Mouse (Mus musculus) heart, embryonic 14.5 days (tissue): ENCODE data around the gene Birc3. TPM values are rescaled to one million over a fixed set of nuclear protein-coding genes. Genes with fewer than 3 reads are reported as not detected.
A peak's percentile ranks its signal among the peaks of the same experiment; 100 is the strongest.

ENCODE experiments used
- ATAC-seq: fragments of 200-750 bp; cut with Nextera tagmentation; 2 replicates; pipeline ENCODE4 v1.8.0; 2017; ENCODE audit warnings: low read depth, moderate TSS enrichment; ENCODE audit not compliant: insufficient number of reproducible peaks, insufficient read depth, low FRiP score
- H3K27ac ChIP-seq, 2 experiments: fragments of 200-500 bp in 1 of 2; fragments of 300-500 bp in 1 of 2; sonication (generic) in 1 of 2; replicated peaks in 1 of 2; 2 replicates each; pipeline ENCODE4 v1.5.1; 2012 to 2014; ENCODE audit warnings: low read depth in 2 of 2, low read length in 2 of 2, control low read depth in 1 of 2, mild to moderate bottlenecking in 1 of 2, mixed read lengths in 1 of 2; ENCODE audit not compliant: control insufficient read depth in 1 of 2, insufficient read depth in 1 of 2
- H3K27me3 ChIP-seq: fragments of 300-500 bp; sonication (generic); 2 replicates; pipeline ENCODE4 v1.6.1; 2014; ENCODE audit warnings: mild to moderate bottlenecking, low read length, control low read depth; ENCODE audit not compliant: control insufficient read depth, insufficient read depth
- H3K36me3 ChIP-seq: fragments of 300-500 bp; sonication (generic); 2 replicates; pipeline ENCODE4 v1.6.1; 2014; ENCODE audit warnings: mild to moderate bottlenecking, control low read depth, low read length, mixed read lengths; ENCODE audit not compliant: control insufficient read depth, insufficient read depth
- H3K4me1 ChIP-seq, 2 experiments: fragments of 200-500 bp in 1 of 2; fragments of 300-500 bp in 1 of 2; sonication (generic) in 1 of 2; 2 replicates each; pipeline ENCODE4 v1.6.1; 2012 to 2014; ENCODE audit warnings: low read length in 2 of 2, control low read depth in 1 of 2, mixed read lengths in 1 of 2; ENCODE audit not compliant: control insufficient read depth in 2 of 2, insufficient read depth in 2 of 2
- H3K4me2 ChIP-seq: fragments of 300-500 bp; sonication (generic); 2 replicates; pipeline ENCODE4 v1.6.1; 2014; ENCODE audit warnings: mild to moderate bottlenecking, low read length
- H3K4me3 ChIP-seq, 2 experiments: fragments of 200-500 bp in 1 of 2; fragments of 300-500 bp in 1 of 2; sonication (generic) in 1 of 2; 2 replicates each; pipeline ENCODE4 v1.5.1; 2012 to 2014; ENCODE audit warnings: low read length in 2 of 2, mild to moderate bottlenecking in 2 of 2, control low read depth in 1 of 2, low read depth in 1 of 2, moderate library complexity in 1 of 2; ENCODE audit not compliant: control insufficient read depth in 1 of 2, insufficient read depth in 1 of 2
- H3K9ac ChIP-seq: fragments of 300-500 bp; sonication (generic); 2 replicates; pipeline ENCODE4 v1.6.1; 2014; ENCODE audit warnings: mild to moderate bottlenecking, low read length
- H3K9me3 ChIP-seq: fragments of 300-500 bp; sonication (generic); 2 replicates; pipeline ENCODE4 v1.6.1; 2016; ENCODE audit warnings: low read length, control low read depth; ENCODE audit not compliant: control insufficient read depth
- WGBS: fragments of 180-500 bp; shearing (Covaris S2); extraction: QIAGEN DNeasy Blood & Tissue Kit; methylation state at CpG from one replicate; pipeline ENCODE4 v1.1.7; 2014; 5-methylcytosine and 5-hydroxymethylcytosine counted together
- polyA plus RNA-seq: library from polyadenylated mRNA; unstranded; fragments of >200 nt; fragmentation: Nextera tagmentation; extraction: Ambion mirVana; gene quantifications from 2 replicates; pipeline ENCODE4 v1.2.1, GENCODE M21; 2014

Birc3 gene
- polyA plus RNA-seq, 1 experiment from 2014 or later = 4.3 TPM

DNA sequence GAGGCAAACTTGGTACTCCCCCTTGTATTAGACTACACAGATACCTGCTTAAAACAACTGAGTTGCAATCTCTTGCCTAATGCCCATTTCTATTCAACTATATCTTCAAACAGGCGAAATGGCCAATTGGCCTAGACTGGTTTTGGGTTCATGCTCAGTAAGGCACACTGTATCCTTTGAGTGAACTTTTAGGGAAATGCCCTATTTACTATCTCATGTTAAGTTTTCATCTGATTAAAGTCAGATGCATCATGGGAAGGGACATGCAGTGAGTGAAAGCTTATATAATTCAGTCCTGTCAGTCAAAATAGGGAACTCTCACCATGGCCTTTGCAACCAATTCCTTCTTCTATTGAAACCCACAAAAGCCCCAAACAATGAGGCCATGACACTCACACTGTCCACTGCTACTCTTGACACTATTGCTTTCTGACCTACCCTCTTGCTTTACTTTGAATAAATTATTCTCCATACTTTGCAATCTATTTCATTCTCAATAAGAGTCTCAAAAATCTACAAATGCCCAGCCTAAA lies 26.3 kb downstream of the Birc3 start:
- H3K27me3 ChIP-seq = no peaks in the 10 kb centered on the region
- H3K36me3 ChIP-seq = peaks cover 5% of the 10 kb centered on the region; the same call in 1 of the 2 replicates
- no peaks in the 10 kb centered on the region for H3K9me3 ChIP-seq
- H3K4me1 ChIP-seq = peaks cover 3 to 5% of the 10 kb centered on the region in 2 experiments; a peak in 1 of 4 replicates
- no peak overlapping the region for H3K9ac ChIP-seq
- ATAC-seq = no peak
- no peak overlapping the region for H3K4me2 ChIP-seq
- H3K27ac ChIP-seq = no peak overlapping the region
- WGBS = 94% methylated on average over 1 of the region's 1 CpGs
- H3K4me3 ChIP-seq = no peak overlapping the region

DNA sequence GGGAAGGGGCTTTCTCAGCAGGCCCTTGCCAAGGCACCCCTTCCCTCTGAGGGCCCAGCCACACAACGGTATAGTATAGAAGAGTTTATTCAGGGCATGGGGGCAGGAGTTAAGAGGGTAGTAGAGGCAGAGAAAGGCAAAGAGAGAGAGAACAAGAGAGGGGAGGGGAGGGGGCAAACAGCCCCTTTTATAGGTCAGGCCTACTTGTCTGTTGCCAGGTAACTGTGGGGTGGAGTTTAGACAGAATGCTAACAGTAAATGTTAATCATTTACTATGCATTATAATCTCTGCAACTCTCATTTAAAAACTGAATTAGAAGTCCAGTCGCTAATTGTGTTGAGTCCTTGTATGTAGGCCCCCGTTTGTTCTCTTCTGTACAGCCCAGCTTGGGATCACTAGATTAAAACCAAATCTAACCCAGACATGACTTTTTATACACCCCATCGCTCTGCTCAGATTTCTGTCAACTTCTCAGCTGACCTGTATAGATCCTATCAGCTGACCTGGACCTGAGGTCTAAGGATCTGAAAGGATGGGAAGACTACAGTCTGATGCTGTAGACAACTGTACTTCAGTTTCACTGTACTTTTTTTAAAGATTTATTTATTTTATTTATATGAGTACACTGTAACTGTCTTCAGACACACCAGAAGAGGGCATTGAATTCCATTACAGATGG lies 27.6 kb downstream of the Birc3 start:
- no peak for ATAC-seq
- 86% methylated on average over 4 of the region's 4 CpGs for WGBS
- no peak overlapping the region for H3K4me2 ChIP-seq
- peaks cover 5% of the 10 kb centered on the region; the same call in 1 of the 2 replicates for H3K36me3 ChIP-seq
- H3K9me3 ChIP-seq = no peaks in the 10 kb centered on the region
- no peaks in the 10 kb centered on the region for H3K27me3 ChIP-seq
- H3K4me1 ChIP-seq = peaks cover 3 to 5% of the 10 kb centered on the region in 2 experiments; a peak in 1 of 4 replicates
- no peak overlapping the region for H3K27ac ChIP-seq
- no peak overlapping the region for H3K4me3 ChIP-seq
- no peak overlapping the region for H3K9ac ChIP-seq

DNA sequence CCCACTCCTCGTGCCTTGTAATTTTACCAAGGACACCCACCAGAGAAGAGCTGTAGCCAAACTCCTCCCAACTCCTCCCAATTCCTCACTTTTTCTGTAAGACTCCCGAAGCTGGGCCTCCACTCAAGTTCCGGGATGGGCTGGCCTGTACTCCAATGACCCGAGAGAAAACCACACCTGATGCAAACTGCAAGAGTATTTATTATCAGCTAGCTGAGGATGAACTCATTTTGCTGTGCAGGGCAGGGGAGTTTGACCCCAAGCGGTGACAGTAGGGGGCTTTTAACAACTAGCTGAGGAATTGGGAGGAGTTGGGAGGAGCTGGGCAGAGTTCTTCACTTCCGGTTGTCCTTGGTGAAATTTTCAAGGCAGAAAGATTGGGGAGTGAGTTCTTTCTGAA lies 31.8 kb downstream of the Birc3 start:
- no peak for ATAC-seq
- peaks cover 3 to 5% of the 10 kb centered on the region in 2 experiments; a peak in 2 of 4 replicates for H3K4me1 ChIP-seq
- no peaks in the 10 kb centered on the region for H3K36me3 ChIP-seq
- H3K4me3 ChIP-seq = no peak overlapping the region
- H3K9me3 ChIP-seq = no peaks in the 10 kb centered on the region
- H3K27me3 ChIP-seq = no peaks in the 10 kb centered on the region
- no peak overlapping the region for H3K4me2 ChIP-seq
- H3K27ac ChIP-seq = no peak overlapping the region
- WGBS = 65% methylated on average over 6 of the region's 6 CpGs
- no peak overlapping the region for H3K9ac ChIP-seq

DNA sequence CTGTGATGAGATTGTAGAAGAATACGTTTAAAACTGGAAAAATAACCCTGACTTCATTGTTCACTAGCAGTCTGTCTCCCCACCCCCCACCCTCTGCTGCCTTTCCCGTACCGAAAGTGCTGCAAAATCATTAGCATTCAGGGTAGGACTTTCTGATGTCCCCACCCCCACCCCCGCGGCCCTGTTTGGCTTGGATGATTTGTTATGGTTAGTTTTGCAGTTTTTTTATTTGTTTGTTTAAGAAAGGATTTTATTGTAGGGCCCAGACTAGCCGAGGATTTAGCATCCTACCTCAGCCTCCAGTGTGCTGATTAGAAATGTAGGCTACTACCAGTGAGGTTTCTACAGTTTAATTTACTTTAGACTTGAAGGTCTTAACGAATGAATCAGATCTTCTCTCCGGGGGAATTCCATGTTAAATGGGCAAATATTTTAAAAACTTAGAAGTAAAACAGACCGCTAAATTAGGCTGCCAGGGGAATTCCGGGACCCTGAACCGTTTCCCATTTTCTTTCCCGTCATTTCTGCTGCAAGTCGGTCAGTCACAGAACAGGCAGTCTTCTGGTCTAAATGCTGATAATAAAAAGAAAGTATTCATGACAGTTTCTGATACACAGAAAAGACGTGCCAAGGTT lies 35.1 kb downstream of the Birc3 start:
- H3K4me3 ChIP-seq = peak overlapping the region; percentile 74 to 75
- H3K4me1 ChIP-seq = peaks cover 0 to 16% of the 10 kb centered on the region in 2 experiments; a peak in 3 of 4 replicates
- 26% methylated on average over 14 of the region's 14 CpGs for WGBS
- no peak for ATAC-seq
- no peaks in the 10 kb centered on the region for H3K27me3 ChIP-seq
- peak overlapping the region; percentile 95 for H3K9ac ChIP-seq
- H3K9me3 ChIP-seq = no peaks in the 10 kb centered on the region
- peak overlapping the region; percentile 98 for H3K27ac ChIP-seq
- peaks cover 17% of the 10 kb centered on the region for H3K36me3 ChIP-seq
- peak overlapping the region; percentile 80 for H3K4me2 ChIP-seq

DNA sequence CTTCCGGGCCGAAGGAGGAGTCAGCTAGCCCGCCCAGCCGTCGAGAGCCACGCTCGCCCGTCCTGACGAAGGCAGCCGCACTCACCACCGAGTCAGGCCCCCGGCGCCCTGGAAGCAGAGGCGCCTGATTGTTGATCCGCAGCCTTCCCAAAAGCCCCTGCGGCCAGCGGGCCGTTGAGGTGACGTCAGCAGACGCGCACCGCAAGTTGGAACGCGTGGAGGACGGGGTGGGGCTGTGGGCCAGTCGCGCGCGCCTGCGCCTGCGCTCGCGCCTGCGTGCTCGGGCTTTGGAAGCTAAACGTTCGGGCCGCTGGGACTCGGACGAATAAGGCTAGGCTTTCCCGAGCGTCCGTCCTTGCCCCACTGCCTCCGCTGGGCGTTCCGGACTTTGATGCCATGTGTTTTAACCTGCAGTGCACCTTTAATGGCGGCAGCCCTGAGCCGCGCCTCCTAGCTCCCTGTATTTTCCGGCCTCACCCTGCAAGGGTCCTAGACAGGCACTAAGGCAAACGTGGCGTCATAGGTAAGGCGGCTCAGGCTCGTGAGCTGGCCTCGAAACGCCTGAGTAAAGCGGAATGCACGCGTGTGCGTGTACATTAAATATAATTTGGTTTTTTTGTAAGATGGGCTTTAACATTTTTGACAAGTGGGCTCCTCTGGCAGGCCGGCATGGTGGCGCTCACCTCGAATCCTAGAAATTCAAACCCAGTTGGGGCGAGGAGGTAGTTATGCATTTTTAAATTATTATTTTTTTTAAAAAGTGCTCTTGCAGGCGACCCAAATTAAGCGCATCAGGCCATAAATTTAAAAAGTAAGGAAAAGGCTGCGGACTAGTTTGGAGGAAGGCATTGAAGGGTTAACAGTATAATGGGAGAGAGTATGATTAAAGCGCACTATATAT lies 35.8 kb downstream of the Birc3 start, which contains the start of gene Birc2:
TSS of gene Birc2 (minus strand) at position 160 of the 901 bp plus-strand sequence.
- Histone ChIP-seq H3K4me3 (peak within 1 kb of the TSS; percentile 74 to 75), H3K27ac (peak within 1 kb of the TSS; percentile 98), H3K27me3 (no peaks in the 10 kb centered on the region), H3K36me3 (peaks cover 20% of the 10 kb centered on the region), H3K9me3 (no peaks in the 10 kb centered on the region), H3K9ac (peak within 1 kb of the TSS; percentile 95), H3K4me2 (peak within 1 kb of the TSS; percentile 80), H3K4me1 (peaks cover 0 to 21% of the 10 kb centered on the region in 2 experiments; a peak in 3 of 4 replicates)
- ATAC-seq = peak; percentile 97
- under 1% methylated on average over 68 of the region's 68 CpGs for WGBS

DNA sequence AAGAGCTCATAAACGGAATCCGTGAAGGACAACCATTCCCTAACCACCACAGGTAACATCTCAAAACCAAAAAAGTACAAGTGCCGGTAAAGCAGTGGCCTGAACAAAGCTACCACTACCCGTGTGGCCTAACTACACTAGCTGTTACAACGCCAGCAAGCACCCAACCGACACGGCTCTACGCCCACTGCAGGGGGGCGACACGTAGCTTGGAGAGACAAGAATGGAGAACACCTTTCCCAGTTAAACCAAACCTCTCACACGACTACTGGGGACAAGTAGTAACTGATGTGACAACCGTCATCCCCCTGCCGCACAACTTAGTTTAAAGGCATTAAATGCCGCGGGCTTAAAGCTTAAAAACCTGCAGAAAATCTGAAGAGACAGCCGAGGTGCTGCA lies 36.7 kb downstream of the Birc3 start:
- under 1% methylated on average over 16 of the region's 16 CpGs for WGBS
- Histone ChIP-seq H3K27ac (peak overlapping the region; percentile 98), H3K36me3 (peaks cover 20% of the 10 kb centered on the region), H3K9ac (peak overlapping the region; percentile 95), H3K4me2 (peak overlapping the region; percentile 80), H3K27me3 (no peaks in the 10 kb centered on the region), H3K9me3 (no peaks in the 10 kb centered on the region), H3K4me3 (peak overlapping the region; percentile 74 to 75), H3K4me1 (peaks cover 0 to 21% of the 10 kb centered on the region in 2 experiments; a peak in 3 of 4 replicates)
- peak; percentile 57 for ATAC-seq

DNA sequence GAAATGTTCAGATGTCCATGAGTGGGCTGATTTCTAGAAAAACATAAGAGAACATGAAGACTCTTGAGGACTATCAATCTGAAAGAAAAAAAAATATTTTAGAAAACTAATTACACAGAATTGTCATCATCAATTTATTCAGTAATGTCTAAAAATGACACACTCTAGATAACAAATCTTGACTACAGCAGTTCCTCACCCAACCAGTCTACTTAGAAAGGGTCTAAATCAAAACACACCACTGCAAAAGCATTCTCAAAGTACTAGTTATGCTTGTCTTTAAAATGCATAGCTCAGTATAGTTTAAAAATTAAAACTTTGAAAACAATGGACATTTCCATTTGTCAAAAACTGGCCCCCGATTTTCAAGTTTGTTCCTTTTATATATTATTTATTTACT lies 37.7 kb downstream of the Birc3 start:
- WGBS = 75% methylated on average over 1 of the region's 1 CpGs
- H3K4me2 ChIP-seq = peak overlapping the region; percentile 80; the same call in 1 of the 2 replicates

More for the DNA sequence above, 37.7 kb downstream of the Birc3 start:
- Histone ChIP-seq H3K27me3 (no peaks in the 10 kb centered on the region), H3K4me1 (peaks cover 0 to 23% of the 10 kb centered on the region in 2 experiments; a peak in 3 of 4 replicates), H3K36me3 (peaks cover 20% of the 10 kb centered on the region), H3K27ac (no peak overlapping the region), H3K4me3 (no peak overlapping the region), H3K9ac (no peak overlapping the region), H3K9me3 (no peaks in the 10 kb centered on the region)
- ATAC-seq = no peak
